ENCODE assay signal across 8 mouse cellular contexts in genomic region chr19:46599375-46600256, GRCm38 (mm10). TPM values are rescaled to one million over a fixed set of nuclear protein-coding genes. Genes with fewer than 3 reads are reported as not detected.
DNase-seq lines count a peak whose midpoint lies in the region; ATAC-seq lines count a peak whose summit lies in the region.

No protein-coding gene starts in this region.

- DNase-seq in left cerebral cortex, postnatal 36 days (ENCODE audit: low spot score in 2 of 2), result peak; percentile 18 to 30
- DNase-seq in left cerebral cortex, adult 9 months (ENCODE audit: low spot score in 2 of 2), result no peak
- peak; percentile 36 for DNase-seq in kidney, postnatal 14 days
- no peak for DNase-seq in thymus, adult 18-20 months
- DNase-seq in left cerebral cortex, postnatal 10 days (ENCODE audit: extremely low spot score in 1 of 2, low spot score in 2 of 2), result no peak

- peaks cover 14% of the 10 kb centered on the region for H3K4me1 ChIP-seq in brown adipose tissue, adult 24 weeks (ENCODE audit: control insufficient read depth, insufficient read depth, insufficient read length, low read length)
- H3K4me1 ChIP-seq in heart, embryonic 11.5 days (ENCODE audit: control insufficient read depth, insufficient read depth, low read length), result peaks cover 12% of the 10 kb centered on the region

- no peak for ATAC-seq in heart, embryonic 11.5 days (replicated peaks; ENCODE audit: insufficient number of reproducible peaks, low FRiP score, low TSS enrichment)
- 0 out of 2 replicates have a peak, but pooled peaks have one; percentile 22 for ATAC-seq in megakaryocyte-erythroid progenitor cell, adult 5-6 weeks (replicated peaks; ENCODE audit: low FRiP score, low TSS enrichment, poor library complexity, severe bottlenecking)

- WGBS in heart, embryonic 11.5 days (ENCODE audit: insufficient replicate concordance), result 18% methylated on average over 22 of the region's 22 CpGs

- H3K9ac ChIP-seq in heart, embryonic 11.5 days (ENCODE audit: low read depth, low read length), result peak overlapping the region; percentile 83

- no peaks in the 10 kb centered on the region for H3K27me3 ChIP-seq in heart, embryonic 11.5 days (ENCODE audit: control insufficient read depth, insufficient read depth, low read length)

- H3K9me3 ChIP-seq in heart, embryonic 11.5 days (replicated peaks; ENCODE audit: control insufficient read depth, low read length), result no peaks in the 10 kb centered on the region

- peak overlapping the region; percentile 19 for H3K27ac ChIP-seq in brown adipose tissue, adult 24 weeks (replicated peaks; ENCODE audit: low read depth, low read length)
- peak overlapping the region; percentile 18; the same call in 1 of the 2 replicates for H3K27ac ChIP-seq in heart, embryonic 11.5 days (ENCODE audit: low read depth, low read length)

- peak overlapping the region; percentile 76 for H3K4me3 ChIP-seq in brown adipose tissue, adult 24 weeks (ENCODE audit: insufficient read depth, low read depth, low read length)
- H3K4me3 ChIP-seq in heart, embryonic 11.5 days (ENCODE audit: low read depth, low read length), result peak overlapping the region; percentile 89

- H3K4me2 ChIP-seq in heart, embryonic 11.5 days, result peak overlapping the region; percentile 84

- intact Hi-C loops in left cerebral cortex, postnatal 36 days (cut with DNase I), result loop anchor here (5.0 to 10.0 kb wide), 2 partner anchors 43 to 275 kb away; no protein-coding TSS in a partner anchor
- intact Hi-C loops in left cerebral cortex, postnatal 10 days (cut with DNase I), result loop anchor here (5.0 kb wide), 1 partner anchor 43 kb away; no protein-coding TSS in a partner anchor

- H3K36me3 ChIP-seq in heart, embryonic 11.5 days (ENCODE audit: control insufficient read depth, insufficient read depth, low read length), result no peaks in the 10 kb centered on the region; the same call in 1 of the 2 replicates

RNA-seq across cellular contexts. Expression of gene Wbp1l, which starts 0.7 kb away (rescaled TPM):
- 10 to 100 TPM; 34.2 to 38.3 TPM for total RNA-seq in left cerebral cortex, postnatal 36 days (2021)
- polyA plus RNA-seq in brown adipose tissue, adult 24 weeks (2012; ENCODE audit: insufficient read depth, insufficient read length, missing spikeins), result 18.9 and 24.4 TPM in 2 replicates
- 41.5 and 45.9 TPM in 2 replicates for polyA plus RNA-seq in heart, embryonic 11.5 days (2014; fragmentation: Nextera tagmentation; extraction: Ambion mirVana)
- 16.1 and 24.1 TPM in 2 replicates for total RNA-seq in megakaryocyte-erythroid progenitor cell, adult 5-6 weeks (2014; fragmentation: Nextera tagmentation)
- total RNA-seq in megakaryocyte-erythroid progenitor cell, adult 5-6 weeks (2017), result 17.9 and 20.8 TPM in 2 replicates
- 10 to 100 TPM; 35.2 to 41.7 TPM for total RNA-seq in left cerebral cortex, postnatal 10 days (2021)

RNA-seq across cellular contexts. Expression of gene Sfxn2, which starts 26.5 kb away (rescaled TPM):
- 1 to 10 TPM; 4.3 to 7.1 TPM for total RNA-seq in left cerebral cortex, postnatal 36 days (2021)
- polyA plus RNA-seq in brown adipose tissue, adult 24 weeks (2012; ENCODE audit: insufficient read depth, insufficient read length, missing spikeins), result 3.8 and 6.4 TPM in 2 replicates
- polyA plus RNA-seq in heart, embryonic 11.5 days (2014; fragmentation: Nextera tagmentation; extraction: Ambion mirVana), result 8.1 and 10.5 TPM in 2 replicates
- total RNA-seq in megakaryocyte-erythroid progenitor cell, adult 5-6 weeks (2014; fragmentation: Nextera tagmentation), result 10.6 and 20.1 TPM in 2 replicates
- total RNA-seq in megakaryocyte-erythroid progenitor cell, adult 5-6 weeks (2017), result 9.8 and 21.1 TPM in 2 replicates
- 1 to 10 TPM; 7.8 to 8.1 TPM for total RNA-seq in left cerebral cortex, postnatal 10 days (2021)

RNA-seq across cellular contexts. Expression of gene Arl3, which starts 26.6 kb away (rescaled TPM):
- total RNA-seq in left cerebral cortex, postnatal 36 days (2021), result 100 to 1,000 TPM; 112 to 120 TPM
- 44.9 and 58.1 TPM in 2 replicates for polyA plus RNA-seq in brown adipose tissue, adult 24 weeks (2012; ENCODE audit: insufficient read depth, insufficient read length, missing spikeins)
- 67.5 and 83.5 TPM in 2 replicates for polyA plus RNA-seq in heart, embryonic 11.5 days (2014; fragmentation: Nextera tagmentation; extraction: Ambion mirVana)
- 14.2 and 17.8 TPM in 2 replicates for total RNA-seq in megakaryocyte-erythroid progenitor cell, adult 5-6 weeks (2014; fragmentation: Nextera tagmentation)
- 22.6 and 31.7 TPM in 2 replicates for total RNA-seq in megakaryocyte-erythroid progenitor cell, adult 5-6 weeks (2017)
- total RNA-seq in left cerebral cortex, postnatal 10 days (2021), result 100 to 1,000 TPM; 103 to 104 TPM

Comparison
In these comparisons a context has a peak if more than half of its experiments do, and no peak if none do; other contexts are left out.
1. DNase-seq: peak in left cerebral cortex, postnatal 36 days (2 of 2) and kidney, postnatal 14 days (single experiment); none in left cerebral cortex, adult 9 months (0 of 2), thymus, adult 18-20 months (0 of 2) and left cerebral cortex, postnatal 10 days (0 of 2).